Mouse (Mus musculus) E14TG2a.4 (cell line): ENCODE measurements around the gene Polr3h.

ENCODE experiments used
- CTCF ChIP-seq: conservative IDR thresholded peaks from 2 replicates; pipeline ENCODE4 v1.5.1; 2014; ENCODE audit warnings: low read length
- NANOG ChIP-seq: IDR thresholded peaks from 2 replicates; pipeline ENCODE4 v1.6.1; 2014; ENCODE audit warnings: borderline replicate concordance, low read length, mixed read lengths

DNA sequence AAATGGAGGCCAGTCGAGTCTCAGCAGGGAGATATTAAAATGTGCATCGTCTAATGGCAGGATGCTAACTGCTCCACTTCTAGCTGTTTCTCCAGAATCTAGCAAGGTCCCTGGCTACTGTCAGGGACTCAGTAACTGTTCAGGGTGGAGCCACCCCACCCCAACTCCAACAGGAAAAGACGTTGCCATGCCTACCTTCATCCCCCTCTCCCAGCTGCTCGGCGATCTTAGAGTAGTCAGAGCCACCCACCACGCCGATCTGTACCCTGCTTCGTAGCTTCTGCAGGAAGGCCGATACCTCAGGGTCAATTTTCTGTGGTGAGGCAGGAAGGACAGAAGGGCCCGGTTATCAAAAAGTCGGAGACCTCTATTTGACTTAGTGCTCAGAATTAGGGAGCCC is 31.6 kb upstream of the Polr3h start:
- TF ChIP-seq CTCF = no peak
- TF ChIP-seq NANOG = no peak
